Mouse (Mus musculus) limb, embryonic 13.5 days (tissue): ENCODE measurements around the gene Gm30302. TPM values are rescaled to one million over a fixed set of nuclear protein-coding genes. Genes with fewer than 3 reads are reported as not detected.

ENCODE experiments used
- polyA plus RNA-seq: library from polyadenylated mRNA; unstranded; fragments of >200 nt; fragmentation: Nextera tagmentation; extraction: Ambion mirVana; gene quantifications from 2 replicates; pipeline ENCODE4 v1.2.1, GENCODE M21; 2015

Gm30302 gene
- polyA plus RNA-seq, 1 experiment from 2014 or later, result not detected

Other genes with a start within 250 kb of the Gm30302 start
- gene Omd, start 216.5 kb downstream of the Gm30302 start, polyA plus RNA-seq, result 2.4 and 4.0 TPM in 2 replicates
- gene Ogn, start 191.0 kb downstream of the Gm30302 start, polyA plus RNA-seq, result 150 and 159 TPM in 2 replicates
- 24.3 and 30.9 TPM in 2 replicates for gene Cenpp, start 146.2 kb downstream of the Gm30302 start, polyA plus RNA-seq
- gene Nol8, start 145.9 kb downstream of the Gm30302 start, polyA plus RNA-seq, result 18.7 and 19.0 TPM in 2 replicates
- 66.0 and 71.3 TPM in 2 replicates for gene Iars, start 116.9 kb downstream of the Gm30302 start, polyA plus RNA-seq